Mouse (Mus musculus) fat pad, adult 2 months (tissue): ENCODE measurements around the gene Grip1.

Experiments
- DNase-seq: peaks from one replicate; pipeline ENCODE4 v3.0.0-alpha.2; 2011; ENCODE audit warnings: low read depth, low spot score; ENCODE audit errors: extremely low read depth

The Grip1 gene

GRCm38 (mm10) chr10:119735011-119735992 lies 281.7 kb downstream of the Grip1 start:
- no peak for DNase-seq

- DNase-seq, result no peak
Observed at GRCm38 (mm10) chr10:119739466-119739865, 285.8 kb downstream of the Grip1 start.

DNA sequence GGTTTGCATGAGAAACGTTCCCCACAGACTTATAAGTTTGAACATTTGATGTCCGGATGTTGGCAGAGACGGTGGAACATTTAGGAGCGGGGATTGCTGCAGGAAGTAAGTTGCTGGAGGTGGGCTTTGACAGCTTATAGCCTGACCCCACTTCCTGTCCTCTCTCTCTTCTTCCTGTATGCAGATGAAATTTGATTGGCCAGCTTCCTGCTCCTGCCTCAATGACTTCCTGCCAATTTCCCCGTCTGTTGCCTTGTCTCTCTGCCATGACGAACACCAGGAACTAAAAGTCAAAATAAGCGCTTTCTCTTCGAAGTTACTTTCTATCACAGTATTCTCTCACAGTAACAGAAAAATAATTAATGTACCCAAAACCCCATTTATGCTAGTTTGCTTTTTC lies 289.1 kb downstream of the Grip1 start:
- DNase-seq, result no peak

- no peak for DNase-seq
Observed at GRCm38 (mm10) chr10:119752361-119752798, 298.8 kb downstream of the Grip1 start.

DNA sequence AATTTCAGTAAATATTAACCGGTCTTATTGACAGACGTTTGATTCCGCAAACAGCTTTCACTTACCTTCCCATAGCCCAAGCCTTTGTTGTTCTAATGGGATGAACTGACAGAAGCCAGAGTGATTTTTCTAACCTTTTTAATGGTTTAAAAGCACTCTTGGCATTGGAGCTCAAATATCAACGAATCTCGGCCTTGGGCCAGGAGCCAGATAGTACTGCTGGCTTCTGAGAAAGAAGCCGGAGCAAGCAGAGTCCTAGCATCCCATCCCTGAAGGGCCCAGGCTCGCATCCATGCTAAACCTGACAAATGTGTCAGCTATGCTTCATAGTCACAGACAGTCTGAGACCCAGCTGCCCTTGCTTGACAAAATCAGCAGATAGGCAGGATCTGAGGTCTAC lies 302.6 kb downstream of the Grip1 start:
- no peak for DNase-seq

DNA sequence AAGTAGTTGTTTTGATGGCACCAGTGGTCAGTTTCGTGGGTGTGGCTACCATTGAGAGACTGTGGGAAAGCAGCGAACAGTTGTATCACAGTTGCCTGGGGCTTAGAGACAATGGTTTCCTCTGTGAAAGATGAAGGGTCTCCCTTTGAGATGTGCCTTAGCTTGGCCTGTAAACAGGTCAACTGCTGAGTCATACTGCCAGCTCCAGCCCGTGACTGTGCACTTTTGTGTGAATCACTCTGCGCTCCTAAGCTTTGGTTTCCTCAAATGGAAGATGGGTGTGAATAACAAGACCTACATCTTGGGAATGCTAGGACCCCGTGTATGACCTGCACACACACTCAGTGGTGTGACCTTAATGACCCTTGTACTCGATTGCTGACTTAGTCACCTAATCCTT lies 303.6 kb downstream of the Grip1 start:
- no peak for DNase-seq

DNA sequence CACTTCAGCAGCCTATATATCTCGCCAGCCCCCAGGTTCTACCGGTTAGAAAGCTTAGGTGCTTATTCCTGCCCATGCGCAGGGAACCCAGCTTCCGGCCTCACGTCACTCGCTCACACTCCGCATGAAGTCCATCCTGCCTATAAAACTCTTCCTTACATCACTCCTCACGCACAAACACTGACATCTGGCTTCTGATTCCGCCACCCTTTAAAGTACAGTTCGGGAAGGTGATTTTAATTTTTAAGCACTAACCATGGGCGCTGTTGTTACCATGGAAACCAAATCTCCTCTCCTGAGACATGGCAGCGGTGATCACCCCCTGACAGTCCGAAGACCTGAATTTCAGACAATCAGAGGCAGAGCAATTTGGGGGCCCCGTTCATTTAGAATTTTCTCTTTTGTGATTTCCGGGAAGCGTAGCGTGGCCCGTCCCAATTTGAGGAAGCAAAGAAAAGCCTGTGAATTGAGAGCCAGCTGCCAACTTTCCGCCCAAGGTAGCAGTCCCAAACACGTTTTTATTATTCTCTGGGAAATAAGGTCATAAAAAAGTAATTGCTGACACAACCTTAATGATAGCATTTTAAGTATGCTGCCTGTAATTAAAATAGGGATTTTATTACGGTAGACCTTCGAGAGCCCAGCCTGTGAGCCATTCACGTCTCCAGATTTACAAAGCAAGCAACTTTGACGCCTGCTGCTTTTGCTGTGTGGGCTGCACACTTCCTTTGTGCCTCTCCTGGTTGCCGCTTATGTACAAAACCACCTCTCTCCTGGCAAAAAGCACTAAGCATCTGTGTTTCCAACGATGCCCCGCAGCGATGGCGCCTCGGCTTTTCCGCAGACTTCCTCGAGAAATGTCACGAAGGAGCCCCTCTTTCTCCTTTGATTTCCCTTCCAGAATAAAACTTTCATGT lies 308.1 kb downstream of the Grip1 start:
- DNase-seq, result no peak

GRCm38 (mm10) chr10:119778871-119779270 lies 325.2 kb downstream of the Grip1 start:
- no peak for DNase-seq

GRCm38 (mm10) chr10:119779657-119780056 lies 326.0 kb downstream of the Grip1 start:
- no peak for DNase-seq

DNA sequence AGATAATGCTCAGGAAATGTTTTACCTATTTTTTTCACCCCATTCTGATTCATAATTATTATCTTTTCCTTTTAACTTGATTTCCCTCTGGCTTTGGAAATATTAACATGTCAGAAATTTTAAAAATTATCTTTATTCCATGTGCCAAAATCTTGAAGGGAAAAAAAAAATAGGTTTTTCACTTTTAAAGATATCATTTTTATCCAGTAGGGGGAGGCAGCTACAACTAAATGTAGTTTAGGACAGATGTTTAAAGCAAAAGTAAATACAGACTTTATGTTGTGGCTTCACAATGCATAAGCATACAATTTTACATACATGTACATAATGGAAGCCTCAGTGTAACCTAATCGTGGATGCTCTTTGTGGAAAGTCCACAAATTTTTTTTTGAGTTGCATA lies 336.9 kb downstream of the Grip1 start:
- DNase-seq, result no peak

DNA sequence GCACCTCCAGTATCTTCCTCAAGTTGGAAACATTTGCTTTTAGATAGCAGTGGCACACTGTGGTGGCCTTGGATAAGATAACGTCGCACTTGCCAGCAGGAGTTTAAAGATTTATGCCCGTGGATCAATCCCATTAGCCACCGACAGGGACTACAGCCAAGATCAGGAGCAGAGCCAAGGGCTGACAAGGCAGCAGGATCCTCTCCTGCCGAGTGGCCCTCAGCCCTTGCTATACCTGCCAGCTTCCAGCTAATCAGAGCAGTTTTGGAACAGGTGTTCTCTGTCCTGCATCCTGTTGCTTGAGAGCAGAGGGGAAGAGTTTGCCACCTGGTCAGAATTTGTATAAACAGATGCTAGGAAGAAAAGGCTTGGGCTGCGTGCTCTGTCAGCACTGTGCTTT lies 348.8 kb downstream of the Grip1 start:
- DNase-seq, result no peak

GRCm38 (mm10) chr10:119803633-119804422 lies 350.2 kb downstream of the Grip1 start:
- no peak for DNase-seq

- DNase-seq, result no peak
Observed at GRCm38 (mm10) chr10:119804423-119804814, 350.8 kb downstream of the Grip1 start.

- DNase-seq, result no peak
Observed at GRCm38 (mm10) chr10:119805082-119805481, 351.5 kb downstream of the Grip1 start.

DNA sequence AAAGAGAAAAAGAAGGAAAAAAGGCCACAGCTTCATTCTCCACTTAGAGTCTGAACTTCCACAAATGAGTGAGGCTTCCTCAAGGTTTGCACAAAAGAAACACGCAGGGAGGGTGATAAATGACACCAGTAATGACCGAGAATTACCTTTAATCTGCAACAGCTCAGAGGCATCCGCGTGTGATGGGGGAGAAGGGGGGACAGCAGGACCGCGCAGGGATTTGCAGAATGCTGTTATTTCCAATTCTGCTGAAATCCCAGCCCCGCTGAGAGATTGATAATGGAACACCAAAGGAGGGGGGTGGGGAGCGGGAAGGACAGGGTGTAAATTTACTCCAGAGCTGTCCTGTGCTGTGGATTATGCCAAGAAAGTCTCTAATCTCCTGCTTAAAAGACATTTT lies 352.5 kb downstream of the Grip1 start:
- DNase-seq, result no peak

- DNase-seq, result no peak
Observed at GRCm38 (mm10) chr10:119808384-119808783, 354.8 kb downstream of the Grip1 start.

DNA sequence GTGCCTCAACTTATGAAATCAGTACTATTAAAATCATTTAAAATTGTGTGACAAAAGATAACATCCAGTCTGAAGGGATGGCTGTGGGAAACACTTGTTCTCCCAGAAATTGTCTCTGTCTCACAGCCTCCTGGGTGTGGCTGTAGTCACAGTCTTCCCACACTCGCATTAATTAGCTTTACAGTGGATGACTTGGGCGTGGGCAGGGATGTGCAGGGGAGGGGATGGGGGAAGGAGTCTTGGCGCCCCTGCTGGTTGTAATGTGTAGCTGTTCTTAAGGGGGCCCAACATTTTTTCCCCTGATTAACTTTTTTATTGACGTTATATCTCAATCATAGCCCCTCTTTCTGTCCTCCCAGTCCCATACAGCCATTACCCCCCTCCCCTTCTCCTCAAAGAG lies 360.5 kb downstream of the Grip1 start:
- no peak for DNase-seq

- DNase-seq, result no peak
Observed at GRCm38 (mm10) chr10:119816001-119816400, 362.4 kb downstream of the Grip1 start.

DNA sequence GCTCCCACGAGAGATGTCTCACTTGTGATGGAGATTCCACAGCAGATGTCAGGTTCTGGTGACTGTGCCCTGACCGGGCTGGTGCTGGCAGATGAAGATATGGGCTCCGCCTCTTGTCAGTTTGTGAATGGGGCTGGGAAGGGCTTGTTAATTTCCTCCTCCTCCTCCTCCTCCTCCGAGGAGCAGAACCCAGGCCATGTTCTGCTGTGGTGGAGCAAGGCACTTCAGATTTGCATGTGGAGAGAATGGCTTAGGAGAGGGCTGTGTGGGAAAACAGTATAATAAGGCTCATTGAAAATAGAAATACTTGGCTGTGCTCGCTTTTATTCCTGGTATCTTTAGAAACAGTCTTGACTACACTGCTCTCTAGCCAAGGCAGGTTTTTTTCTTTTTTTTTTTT lies 364.8 kb downstream of the Grip1 start:
- no peak for DNase-seq

GRCm38 (mm10) chr10:119819102-119819681 lies 365.6 kb downstream of the Grip1 start:
- DNase-seq, result no peak
